Mouse (Mus musculus): ENCODE data around the gene Gm21188.
"Not testable (repeated sequence)": the region's sequence is repeated elsewhere in the genome, so short reads cannot be mapped to it uniquely, and the experiment has no call there.

GRCm38 (mm10) chr13:120015348-120016007 lies 36.5 kb downstream of the Gm21188 start:
- TF ChIP-seq POLR2AphosphoS5 (IDR thresholded peaks at IDR 0.05; ENCODE audit: insufficient replicate concordance, low read depth, low read length); CTCF (IDR thresholded peaks at IDR 0.05; ENCODE audit: low read depth, low read length); GATA2 (IDR thresholded peaks at IDR 0.05; ENCODE audit: borderline replicate concordance, low read depth, low read length): not testable (repeated sequence)

Data from G1E (cell line).